Mouse (Mus musculus) gastrocnemius, adult 8-10 months (tissue): ENCODE data around the gene Frmd7. TPM values are rescaled to one million over a fixed set of nuclear protein-coding genes. Genes with fewer than 3 reads are reported as not detected.

Experiments
- DNase-seq, 2 experiments: peaks; one replicate each; pipeline ENCODE4 v3.0.0; 2022; ENCODE audit warnings: low spot score in 2 of 2
- total RNA-seq, 4 experiments: library from RNA; stranded (reverse); gene quantifications; 2 replicates each; pipeline ENCODE4 v1.2.4; 2022

Frmd7 gene
- total RNA-seq: under 1 TPM; 0.13 to 0.52 (median 0.39) TPM

GRCm38 (mm10) chrX:50942610-50943009, at the start of gene Frmd7:
Gene Frmd7 (minus strand): TSS chrX:50942710.
- DNase-seq: no peak

DNA sequence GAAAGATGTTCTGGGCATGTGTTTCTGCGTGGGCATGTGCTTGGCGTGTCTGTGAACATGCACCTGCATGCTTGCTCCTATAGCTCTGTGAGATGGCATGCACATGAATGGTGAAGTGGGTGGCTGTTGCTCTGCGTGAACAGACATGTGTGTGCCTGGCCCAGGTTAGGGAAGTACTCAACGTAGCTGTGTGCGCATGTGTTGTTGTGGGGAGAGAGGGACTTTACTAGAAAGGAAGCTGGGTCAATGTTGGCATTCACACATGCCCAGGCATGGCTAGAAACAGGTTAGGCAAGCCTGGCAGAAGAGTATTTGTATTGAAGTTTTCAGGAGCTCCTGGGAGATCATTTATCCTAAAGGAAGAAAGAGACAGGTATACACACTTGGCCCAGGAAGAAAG, 48.8 kb upstream of the Frmd7 start:
- no peak for DNase-seq

GRCm38 (mm10) chrX:50989940-50990339, 47.4 kb upstream of the Frmd7 start:
- no peak for DNase-seq

GRCm38 (mm10) chrX:50988581-50988980, 46.1 kb upstream of the Frmd7 start:
- DNase-seq: no peak

DNA sequence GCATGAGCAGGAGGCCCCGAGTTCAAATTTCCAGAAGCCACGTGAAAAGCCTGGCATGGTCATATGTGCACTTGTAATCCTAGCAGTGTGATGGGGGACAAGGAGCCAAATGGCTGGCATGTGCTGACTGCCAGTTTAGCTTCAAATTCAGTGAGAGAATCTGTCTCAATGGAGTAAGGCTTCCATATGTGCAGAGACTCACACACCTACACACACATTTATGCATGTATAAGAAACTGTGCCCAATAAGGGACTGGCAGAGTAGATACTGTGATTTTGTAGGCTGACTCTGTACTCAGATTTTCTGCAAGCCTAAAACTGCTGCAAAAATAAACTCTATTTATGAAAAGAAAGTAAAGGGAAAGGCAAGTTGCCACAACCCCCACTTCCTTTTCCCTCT, 35.9 kb upstream of the Frmd7 start:
- DNase-seq: no peak

DNA sequence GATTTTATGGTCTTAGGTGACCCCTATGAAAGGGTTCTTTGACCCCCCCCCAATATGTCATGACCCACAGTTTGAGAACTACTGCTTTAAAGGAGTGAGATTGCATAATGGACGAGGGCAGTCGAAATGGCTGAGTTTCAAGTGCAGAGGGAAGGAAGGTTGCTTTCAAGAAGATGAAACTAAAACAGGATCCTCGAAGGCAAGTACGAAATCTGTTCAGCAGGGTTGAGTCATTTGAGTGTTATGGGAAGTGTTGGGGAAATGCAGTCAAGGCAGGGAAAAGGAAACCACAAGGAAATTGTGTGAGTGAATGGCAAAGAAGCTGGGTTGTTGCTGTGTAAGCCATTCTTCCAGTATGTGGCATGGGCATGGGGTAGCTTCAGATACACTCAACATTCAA, 29.6 kb upstream of the Frmd7 start:
- no peak for DNase-seq

- no peak for DNase-seq
These were observed 27.4 kb upstream of the Frmd7 start for GRCm38 (mm10) chrX:50969907-50970306.

GRCm38 (mm10) chrX:50968157-50968932, 25.8 kb upstream of the Frmd7 start:
- no peak for DNase-seq

GRCm38 (mm10) chrX:50965157-50965556, 22.6 kb upstream of the Frmd7 start:
- DNase-seq: no peak

GRCm38 (mm10) chrX:50962955-50963354, 20.4 kb upstream of the Frmd7 start:
- no peak for DNase-seq

GRCm38 (mm10) chrX:50948633-50949032, 6.1 kb upstream of the Frmd7 start:
- DNase-seq: peak; percentile 5 to 54

DNA sequence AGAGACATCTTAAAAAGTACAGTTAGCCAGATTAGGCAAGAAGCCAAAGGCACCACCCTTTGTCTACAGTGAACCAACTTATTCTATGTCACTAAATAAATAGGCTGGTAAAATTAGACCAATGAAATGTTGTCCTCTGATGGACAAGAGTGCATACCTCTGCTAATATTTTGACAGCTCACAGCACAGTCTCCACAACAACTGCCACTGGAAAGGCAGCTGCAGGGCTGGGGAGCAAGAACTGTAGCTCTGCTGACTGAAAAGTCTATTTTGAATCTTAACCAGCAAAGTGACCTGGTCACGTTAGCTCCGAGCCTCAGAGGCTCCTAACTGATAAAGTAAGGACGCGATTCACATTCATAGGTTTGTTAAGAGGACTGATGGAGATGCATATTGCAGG, 5.6 kb upstream of the Frmd7 start:
- no peak for DNase-seq

DNA sequence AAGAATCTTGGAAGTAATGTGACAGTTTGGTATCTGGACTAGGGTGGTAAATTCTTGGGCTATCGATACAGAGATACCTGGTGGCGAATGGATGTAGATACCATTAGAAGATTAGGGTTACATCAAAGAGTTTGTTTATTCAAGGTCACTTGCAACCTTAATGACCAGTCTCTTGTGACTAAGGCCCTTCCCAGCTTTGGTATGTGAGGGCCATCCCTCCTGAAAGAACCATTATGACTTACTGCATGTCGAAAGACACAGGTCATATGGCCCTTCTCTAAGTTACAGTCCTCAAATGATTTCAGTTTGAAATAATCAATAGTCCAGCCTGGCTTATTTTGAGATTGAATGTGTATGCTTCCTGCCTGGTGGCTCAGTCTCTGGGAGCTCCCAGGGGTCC, 5.4 kb downstream of the Frmd7 start:
- DNase-seq: no peak

DNA sequence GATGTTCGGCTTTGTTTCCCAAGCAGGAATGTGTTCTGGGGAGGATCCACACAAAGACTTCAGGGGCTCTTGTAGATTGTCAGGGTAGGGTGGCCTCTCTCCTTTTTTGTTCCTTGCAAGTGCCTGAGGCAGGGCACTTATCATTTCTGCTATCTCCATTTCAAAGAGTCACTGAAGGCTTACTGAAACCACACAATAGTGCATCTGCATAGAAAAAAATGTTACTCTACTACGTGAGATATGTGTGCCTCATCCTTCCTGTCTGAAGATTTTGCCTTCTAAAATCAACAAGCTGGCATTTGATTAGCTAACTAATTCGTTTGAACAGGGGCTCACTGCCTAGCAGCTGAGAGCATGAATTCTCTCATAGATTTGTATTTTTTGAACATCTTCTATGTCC, 12.2 kb downstream of the Frmd7 start:
- no peak for DNase-seq

DNA sequence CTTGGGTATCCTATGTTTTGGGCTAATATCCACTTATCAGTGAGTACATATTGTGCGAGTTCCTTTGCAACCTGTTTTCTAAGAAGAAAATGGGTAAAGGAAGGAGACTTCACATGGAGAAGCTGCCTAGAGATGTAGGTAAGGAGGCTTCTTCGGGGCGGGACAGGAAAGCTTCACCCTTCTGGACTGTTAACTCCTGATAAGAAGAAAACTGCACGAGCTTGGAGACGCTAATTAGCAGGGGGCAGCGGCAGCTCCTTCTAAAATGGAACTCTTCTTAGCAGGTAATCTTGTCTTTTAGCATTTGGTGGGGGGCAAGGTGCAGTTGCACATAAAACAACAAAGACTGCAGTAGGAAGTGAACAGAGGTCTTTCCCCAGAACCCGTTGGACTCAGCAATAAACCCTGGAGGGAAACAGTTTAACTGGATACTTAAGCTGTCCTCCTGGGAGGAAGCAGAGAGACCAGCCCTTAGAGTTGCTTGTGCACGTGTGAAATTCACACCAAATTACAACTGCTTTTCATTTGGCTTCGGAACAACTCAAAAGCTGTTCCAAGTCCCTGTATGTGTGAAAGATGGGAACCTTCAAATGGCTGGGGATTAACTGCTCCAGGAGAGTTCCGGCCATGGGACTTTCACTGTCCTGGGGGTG, 15.5 kb downstream of the Frmd7 start:
- DNase-seq: no peak

GRCm38 (mm10) chrX:50924629-50925364, 17.7 kb downstream of the Frmd7 start:
- no peak for DNase-seq

DNA sequence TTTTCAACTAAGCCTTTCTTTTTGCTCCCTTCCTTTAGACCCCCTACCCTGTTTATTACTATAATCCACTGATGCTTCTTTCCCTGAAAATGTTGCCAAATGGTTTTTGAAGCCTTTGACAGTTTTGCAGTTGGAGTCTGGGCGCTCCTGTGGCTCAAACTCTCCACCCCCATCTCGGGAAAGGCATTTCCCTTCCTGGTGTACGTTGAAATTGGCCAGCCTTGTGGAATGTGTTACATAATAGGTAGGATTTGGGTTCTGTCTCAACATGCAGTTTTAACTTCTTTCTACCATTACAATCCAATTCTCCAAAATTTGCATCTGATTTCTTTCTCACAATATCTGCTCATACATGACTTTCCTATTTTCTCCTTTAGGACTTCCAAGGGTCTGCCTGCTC, 23.8 kb downstream of the Frmd7 start:
- no peak for DNase-seq

DNA sequence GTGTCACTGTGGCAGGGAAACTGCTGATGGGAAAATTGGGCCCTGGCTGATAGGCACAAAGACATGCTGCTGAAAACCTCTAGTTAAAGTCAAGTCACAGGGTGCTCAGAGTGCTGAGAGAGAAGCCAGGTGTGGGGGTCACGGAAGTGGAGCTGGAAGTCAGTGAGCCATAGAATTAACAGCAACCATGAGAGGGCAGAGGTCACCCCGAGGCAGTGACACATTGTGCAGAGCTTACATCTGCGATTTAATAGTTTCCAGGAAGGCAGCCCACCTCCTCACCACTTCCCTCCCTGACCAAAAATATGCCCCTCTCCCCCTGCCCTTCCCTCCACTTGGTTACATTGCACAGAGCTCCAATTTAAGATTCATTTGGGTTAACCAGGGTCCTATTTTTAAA, 25.1 kb downstream of the Frmd7 start:
- no peak for DNase-seq

- DNase-seq: no peak
These were observed 32.6 kb downstream of the Frmd7 start for GRCm38 (mm10) chrX:50909915-50910314.

GRCm38 (mm10) chrX:50903497-50903896, 39.0 kb downstream of the Frmd7 start:
- no peak for DNase-seq

- DNase-seq: no peak
These were observed 54.5 kb downstream of the Frmd7 start for GRCm38 (mm10) chrX:50887999-50888398.

- no peak for DNase-seq
These were observed 68.1 kb downstream of the Frmd7 start for GRCm38 (mm10) chrX:50874246-50875002.
